Mouse (Mus musculus): ENCODE data around the gene Dpp9. TPM values are rescaled to one million over a fixed set of nuclear protein-coding genes. Genes with fewer than 3 reads are reported as not detected.

Dpp9 gene
- polyA plus RNA-seq, 1 experiment, result 37.1 TPM

GRCm38 (mm10) chr17:56162231-56162774 lies 56.4 kb downstream of the Dpp9 start, which contains the start of gene Tnfaip8l1:
Tnfaip8l1 (plus strand) TSS chr17:56162477.
- Histone ChIP-seq H3ac (ENCODE audit: control insufficient read depth, insufficient read length) (no peak within 1 kb of the TSS), H3K4me2 (ENCODE audit: low read depth) (peak within 1 kb of the TSS; percentile 92), H3K27me3 (ENCODE audit: control insufficient read depth, insufficient read depth, insufficient read length) (peaks cover 18% of the 10 kb centered on the region), H3K4me3 (peak within 1 kb of the TSS; percentile 17), H3K79me2 (ENCODE audit: control insufficient read depth, insufficient read depth) (no peaks in the 10 kb centered on the region), H3K36me3 (ENCODE audit: control insufficient read depth, insufficient read depth) (no peaks in the 10 kb centered on the region)
- TF ChIP-seq POLR2A (IDR thresholded peaks at IDR 0.05; ENCODE audit: insufficient read length, low read depth) (peak; percentile 40), E2F4 (IDR thresholded peaks at IDR 0.05; ENCODE audit: insufficient read depth) (peak; percentile 22), MYOD1 (IDR thresholded peaks at IDR 0.05; ENCODE audit: control insufficient read depth in 1 of 3, insufficient read length in 2 of 3, low read depth in 2 of 3) (no peak)

GRCm38 (mm10) chr17:56159729-56160128 lies 59.0 kb downstream of the Dpp9 start:
- H3K36me3 ChIP-seq (ENCODE audit: control insufficient read depth, insufficient read depth), result no peaks in the 10 kb centered on the region
- H3K27me3 ChIP-seq (ENCODE audit: control insufficient read depth, insufficient read depth, insufficient read length), result peaks cover 43% of the 10 kb centered on the region
- peak overlapping the region; percentile 34 for H3K4me2 ChIP-seq (ENCODE audit: low read depth)
- no peaks in the 10 kb centered on the region for H3K79me2 ChIP-seq (ENCODE audit: control insufficient read depth, insufficient read depth)
- TF ChIP-seq E2F4 (IDR thresholded peaks at IDR 0.05; ENCODE audit: insufficient read depth) (no peak), REST (IDR thresholded peaks at IDR 0.05; ENCODE audit: insufficient read depth, insufficient read length) (no peak), POLR2AphosphoS2 (IDR thresholded peaks at IDR 0.05; ENCODE audit: insufficient read length, low read depth) (no peak), POLR2A (IDR thresholded peaks at IDR 0.05; ENCODE audit: insufficient read length, low read depth) (no peak), TCF12 (IDR thresholded peaks at IDR 0.05; ENCODE audit: insufficient read depth, poor library complexity, severe bottlenecking) (no peak), SRF (IDR thresholded peaks at IDR 0.05; ENCODE audit: control insufficient read depth, insufficient read length, low read depth) (no peak), USF1 (IDR thresholded peaks at IDR 0.05; ENCODE audit: low read depth) (no peak), MAX (IDR thresholded peaks at IDR 0.05; ENCODE audit: low read depth) (no peak), TCF3 (IDR thresholded peaks at IDR 0.05; ENCODE audit: insufficient read length, low read depth) (no peak)
- H3ac ChIP-seq (ENCODE audit: control insufficient read depth, insufficient read length), result no peak overlapping the region
- H3K4me3 ChIP-seq, result no peak overlapping the region

- Histone ChIP-seq H3K27me3 (ENCODE audit: control insufficient read depth, insufficient read depth, insufficient read length) (peaks cover 74% of the 10 kb centered on the region), H3K4me2 (ENCODE audit: low read depth) (no peak overlapping the region), H3ac (ENCODE audit: control insufficient read depth, insufficient read length) (no peak overlapping the region), H3K4me3 (no peak overlapping the region), H3K79me2 (ENCODE audit: control insufficient read depth, insufficient read depth) (no peaks in the 10 kb centered on the region), H3K36me3 (ENCODE audit: control insufficient read depth, insufficient read depth) (no peaks in the 10 kb centered on the region)
- TF ChIP-seq POLR2AphosphoS2 (IDR thresholded peaks at IDR 0.05; ENCODE audit: insufficient read length, low read depth) (no peak), REST (IDR thresholded peaks at IDR 0.05; ENCODE audit: insufficient read depth, insufficient read length) (no peak), CEBPB (IDR thresholded peaks at IDR 0.05; ENCODE audit: insufficient read depth, poor library complexity, severe bottlenecking) (peak; percentile 86), USF1 (IDR thresholded peaks at IDR 0.05; ENCODE audit: low read depth) (no peak), SRF (IDR thresholded peaks at IDR 0.05; ENCODE audit: control insufficient read depth, insufficient read length, low read depth) (no peak), MYOG (IDR thresholded peaks at IDR 0.05; ENCODE audit: control insufficient read depth in 1 of 3, insufficient read depth in 1 of 3, insufficient read length in 2 of 3, low read depth in 2 of 3) (peak in 2 of 3 experiments; percentile 88 to 91), MYOD1 (IDR thresholded peaks at IDR 0.05; ENCODE audit: control insufficient read depth in 1 of 3, insufficient read length in 2 of 3, low read depth in 2 of 3) (peak in 2 of 3 experiments; percentile 90 to 91), TCF3 (IDR thresholded peaks at IDR 0.05; ENCODE audit: insufficient read length, low read depth) (peak; percentile 59), E2F4 (IDR thresholded peaks at IDR 0.05; ENCODE audit: insufficient read depth) (no peak), POLR2A (IDR thresholded peaks at IDR 0.05; ENCODE audit: insufficient read length, low read depth) (no peak), TCF12 (IDR thresholded peaks at IDR 0.05; ENCODE audit: insufficient read depth, poor library complexity, severe bottlenecking) (no peak), MAX (IDR thresholded peaks at IDR 0.05; ENCODE audit: low read depth) (no peak)
Measured at GRCm38 (mm10) chr17:56153643-56154042, 65.1 kb downstream of the Dpp9 start.

DNA sequence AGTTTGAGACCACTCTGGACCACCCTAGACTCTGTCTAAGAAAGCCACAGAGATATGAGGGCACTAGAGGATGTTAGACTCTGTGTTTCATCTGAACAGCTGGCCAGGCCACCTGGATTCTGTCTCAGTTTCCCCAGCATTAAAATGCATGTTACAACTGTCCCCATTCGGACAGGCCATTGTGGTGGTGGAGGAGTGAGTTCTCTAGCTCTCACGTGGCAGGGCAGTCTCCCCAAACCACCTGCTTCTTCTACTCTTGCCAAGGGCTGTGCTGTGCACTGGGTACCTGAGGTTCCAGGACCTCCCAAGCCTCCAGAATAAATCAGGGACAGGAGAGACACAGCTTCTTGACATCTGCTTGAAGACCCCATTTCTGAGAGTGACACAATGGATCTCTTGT lies 68.8 kb downstream of the Dpp9 start:
- H3K4me3 ChIP-seq, result no peak overlapping the region
- TF ChIP-seq TCF12 (IDR thresholded peaks at IDR 0.05; ENCODE audit: insufficient read depth, poor library complexity, severe bottlenecking) (no peak), MAX (IDR thresholded peaks at IDR 0.05; ENCODE audit: low read depth) (no peak), SRF (IDR thresholded peaks at IDR 0.05; ENCODE audit: control insufficient read depth, insufficient read length, low read depth) (no peak), REST (IDR thresholded peaks at IDR 0.05; ENCODE audit: insufficient read depth, insufficient read length) (no peak), MYOD1 (IDR thresholded peaks at IDR 0.05; ENCODE audit: control insufficient read depth in 1 of 3, insufficient read length in 2 of 3, low read depth in 2 of 3) (no peak), CEBPB (IDR thresholded peaks at IDR 0.05; ENCODE audit: insufficient read depth, poor library complexity, severe bottlenecking) (no peak), TCF3 (IDR thresholded peaks at IDR 0.05; ENCODE audit: insufficient read length, low read depth) (no peak), POLR2A (IDR thresholded peaks at IDR 0.05; ENCODE audit: insufficient read length, low read depth) (no peak)
- no peak overlapping the region for H3K4me2 ChIP-seq (ENCODE audit: low read depth)
- H3ac ChIP-seq (ENCODE audit: control insufficient read depth, insufficient read length), result no peak overlapping the region
- no peaks in the 10 kb centered on the region for H3K36me3 ChIP-seq (ENCODE audit: control insufficient read depth, insufficient read depth)
- H3K79me2 ChIP-seq (ENCODE audit: control insufficient read depth, insufficient read depth), result no peaks in the 10 kb centered on the region
- peaks cover 62% of the 10 kb centered on the region for H3K27me3 ChIP-seq (ENCODE audit: control insufficient read depth, insufficient read depth, insufficient read length)

DNA sequence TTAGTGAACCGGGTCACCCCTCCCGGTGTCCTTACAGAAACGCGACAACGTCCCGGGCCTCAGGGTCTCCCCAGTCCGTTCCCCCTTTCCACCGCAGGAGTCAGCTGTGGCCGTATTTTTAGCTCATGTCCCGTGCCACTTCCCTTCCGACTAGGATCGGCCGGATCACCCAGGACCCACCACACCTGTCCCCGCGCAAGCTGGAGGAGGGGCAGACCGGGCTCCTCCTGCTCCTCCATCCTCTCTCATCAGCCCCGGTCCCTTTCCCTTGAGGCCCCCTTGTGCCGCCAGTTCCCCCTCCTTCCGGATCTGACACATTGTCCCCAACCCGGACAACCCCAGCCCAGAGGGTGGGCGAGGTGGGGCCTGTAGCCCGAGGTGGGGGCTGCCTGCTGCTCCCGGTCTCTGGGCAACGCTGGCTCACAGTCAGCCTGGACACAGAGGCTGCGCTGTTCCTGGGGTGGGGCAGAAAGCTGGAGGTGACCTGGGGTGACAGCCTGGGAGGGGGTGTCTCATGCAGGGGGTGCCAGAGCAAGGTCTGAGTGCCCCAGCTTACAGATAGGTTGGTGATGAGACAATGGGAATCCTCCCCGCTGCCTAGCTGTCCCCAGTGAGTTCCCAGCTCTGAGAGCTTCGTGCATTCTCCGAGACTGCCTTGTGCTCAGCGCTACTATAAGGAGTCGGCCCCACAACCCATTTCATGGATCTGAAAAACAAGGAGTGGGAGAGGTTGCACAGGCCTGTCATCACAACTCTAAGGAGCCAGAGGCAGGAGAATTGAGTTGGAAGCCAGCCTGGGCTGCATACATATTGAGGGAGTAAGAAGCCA lies 69.7 kb downstream of the Dpp9 start:
- H3ac ChIP-seq (ENCODE audit: control insufficient read depth, insufficient read length), result no peak overlapping the region
- H3K4me3 ChIP-seq, result no peak overlapping the region
- TF ChIP-seq MYOD1 (IDR thresholded peaks at IDR 0.05; ENCODE audit: control insufficient read depth in 1 of 3, insufficient read length in 2 of 3, low read depth in 2 of 3) (peak in 1 of 3 experiments; percentile 49), SRF (IDR thresholded peaks at IDR 0.05; ENCODE audit: control insufficient read depth, insufficient read length, low read depth) (no peak), MYOG (IDR thresholded peaks at IDR 0.05; ENCODE audit: control insufficient read depth in 1 of 3, insufficient read depth in 1 of 3, insufficient read length in 2 of 3, low read depth in 2 of 3) (peak in 2 of 3 experiments; percentile 47 to 77)
- H3K79me2 ChIP-seq (ENCODE audit: control insufficient read depth, insufficient read depth), result no peaks in the 10 kb centered on the region
- peaks cover 62% of the 10 kb centered on the region for H3K27me3 ChIP-seq (ENCODE audit: control insufficient read depth, insufficient read depth, insufficient read length)
- no peak overlapping the region for H3K4me2 ChIP-seq (ENCODE audit: low read depth)
- no peaks in the 10 kb centered on the region for H3K36me3 ChIP-seq (ENCODE audit: control insufficient read depth, insufficient read depth)
